Mouse (Mus musculus) liver, adult 2 months (tissue): ENCODE results near the gene Gm5142.

Source experiments
- CTCF ChIP-seq: fragments of 200-500 bp; IDR thresholded peaks from 2 replicates; pipeline ENCODE4 v1.5.1; 2011; ENCODE audit warnings: low read depth, low read length, control low read depth
- POLR2A ChIP-seq: fragments of 200-500 bp; IDR thresholded peaks from 2 replicates; pipeline ENCODE4 v1.6.1; 2011; ENCODE audit warnings: low read length, control low read depth; ENCODE audit not compliant: insufficient read depth; ENCODE audit errors: extremely low read depth

DNA sequence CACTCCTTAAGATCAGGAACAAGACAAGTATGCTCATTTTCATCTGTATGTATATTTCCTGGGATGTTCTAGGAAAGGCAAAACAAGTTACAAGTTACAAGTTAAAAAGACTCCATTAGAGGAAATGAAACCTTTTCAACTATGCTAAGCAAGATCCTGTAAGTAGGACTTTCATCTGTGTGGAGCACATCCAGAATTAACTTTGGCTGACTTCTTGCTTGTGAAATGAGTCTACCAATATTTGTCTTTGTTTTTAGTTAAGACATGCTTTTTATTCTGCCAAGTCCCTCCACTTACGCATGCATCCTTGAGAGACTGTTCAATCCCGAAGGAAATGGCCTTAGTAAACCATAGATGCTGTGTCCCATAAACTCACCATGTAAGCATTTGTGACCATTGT lies 7.6 kb upstream of the Gm5142 start:
- TF ChIP-seq CTCF (no peak), POLR2A (no peak)
